Mouse (Mus musculus): ENCODE data around the gene Plod3.

DNA sequence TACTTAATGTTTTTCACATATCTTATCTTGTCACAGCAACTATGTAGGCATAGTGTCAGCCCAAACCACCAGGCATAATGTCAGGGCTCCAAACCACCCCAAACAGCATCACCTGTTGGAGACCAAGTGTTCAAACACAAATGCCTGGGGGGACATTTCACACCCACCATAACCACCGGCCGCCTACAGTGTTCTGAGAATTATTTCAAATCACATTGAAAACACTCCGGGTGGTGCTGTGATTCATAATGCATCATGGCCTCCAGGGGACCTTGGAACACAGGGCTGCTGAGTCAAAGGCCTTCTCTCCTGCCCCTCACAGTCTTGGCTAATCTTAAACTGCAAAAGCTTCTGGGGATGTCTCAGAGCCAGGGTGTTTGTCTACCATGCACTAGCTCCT lies 29.1 kb downstream of the Plod3 start:
- no peak for TF ChIP-seq CTCF (IDR thresholded peaks at IDR 0.05; ENCODE audit: insufficient read depth, low read depth, low read length)
- TF ChIP-seq POLR2A (IDR thresholded peaks at IDR 0.05; ENCODE audit: insufficient read depth, low read depth, low read length): no peak
